Mouse (Mus musculus) heart, postnatal 25 days (tissue): Measurements from ENCODE around the gene Skp1a. TPM values are rescaled to one million over a fixed set of nuclear protein-coding genes. Genes with fewer than 3 reads are reported as not detected.
"Not testable (repeated sequence)": the region's sequence is repeated elsewhere in the genome, so short reads cannot be mapped to it uniquely, and the experiment has no call there.

ENCODE experiments used
- DNase-seq: peaks from one replicate; pipeline ENCODE4 v3.0.0; 2022; ENCODE audit warnings: low spot score
- intact Hi-C: fragments of 180-260 bp; cut with DNase I; formaldehyde crosslinking; loops from one replicate; pipeline ENCODE4 v1.15.1; 2025
- total RNA-seq, 2 experiments: library from RNA; stranded (reverse); gene quantifications; 2 replicates each; pipeline ENCODE4 v1.2.3; 2021

Skp1a gene
- 100 to 1,000 TPM; 236 to 255 TPM for total RNA-seq

GRCm38 (mm10) chr11:52231606-52232541 lies at the start of gene Skp1a:
Gene Skp1a (plus strand): TSS chr11:52231995.
- intact Hi-C loops = loop anchor here (5.0 kb wide), 1 partner anchor 230 kb away; the partner anchor contains the start of genes Cdkl3 and Ube2b
- DNase-seq = peak; percentile 85

GRCm38 (mm10) chr11:52196496-52197023 lies 35.2 kb upstream of the Skp1a start:
- DNase-seq, intact Hi-C loops: not testable (repeated sequence)

GRCm38 (mm10) chr11:52213887-52214286 lies 17.9 kb upstream of the Skp1a start, which contains the start of gene Olfr1371:
Gene Olfr1371 (minus strand): TSS chr11:52213987.
- DNase-seq = no peak
- intact Hi-C loops = no loop called here

GRCm38 (mm10) chr11:52220282-52220681 lies 11.5 kb upstream of the Skp1a start:
- intact Hi-C loops = loop anchor here (2.0 to 5.0 kb wide), 5 partner anchors 77 to 398 kb away; no protein-coding TSS in a partner anchor
- DNase-seq = no peak

- intact Hi-C loops = loop anchor here (2.0 to 5.0 kb wide), 5 partner anchors 75 to 400 kb away; no protein-coding TSS in a partner anchor
- not testable (repeated sequence) for DNase-seq
Measured at GRCm38 (mm10) chr11:52221921-52222320, 9.9 kb upstream of the Skp1a start.

- intact Hi-C loops = loop anchor here (5.0 kb wide), 4 partner anchors 86 to 401 kb away; no protein-coding TSS in a partner anchor
- DNase-seq = no peak
Measured at GRCm38 (mm10) chr11:52222891-52223290, 8.9 kb upstream of the Skp1a start.

- no peak for DNase-seq
- intact Hi-C loops = loop anchor here (5.0 kb wide), 4 partner anchors 87 to 402 kb away; no protein-coding TSS in a partner anchor
Measured at GRCm38 (mm10) chr11:52223968-52224682, 7.7 kb upstream of the Skp1a start.

- intact Hi-C loops = no loop called here
- DNase-seq = no peak
Measured at GRCm38 (mm10) chr11:52225986-52226599, 5.7 kb upstream of the Skp1a start.

- intact Hi-C loops = no loop called here
- DNase-seq = no peak
Measured at GRCm38 (mm10) chr11:52227053-52227452, 4.7 kb upstream of the Skp1a start.

- intact Hi-C loops = no loop called here
- DNase-seq = no peak
Measured at GRCm38 (mm10) chr11:52227466-52228226, 4.1 kb upstream of the Skp1a start.

- intact Hi-C loops = no loop called here
- no peak for DNase-seq
Measured at GRCm38 (mm10) chr11:52228722-52229448, 2.9 kb upstream of the Skp1a start.

- DNase-seq = no peak
- intact Hi-C loops = loop anchor here (5.0 kb wide), 1 partner anchor 228 kb away; the partner anchor contains the start of genes Cdkl3 and Ube2b
Measured at GRCm38 (mm10) chr11:52230694-52231093, 1.1 kb upstream of the Skp1a start.

- intact Hi-C loops = loop anchor here (5.0 kb wide), 1 partner anchor 231 kb away; the partner anchor contains the start of genes Cdkl3 and Ube2b
- DNase-seq = no peak
Measured at GRCm38 (mm10) chr11:52233043-52233653, 1.4 kb downstream of the Skp1a start.

GRCm38 (mm10) chr11:52233906-52234305 lies 2.1 kb downstream of the Skp1a start:
- intact Hi-C loops = loop anchor here (5.0 kb wide), 1 partner anchor 232 kb away; the partner anchor contains the start of genes Cdkl3 and Ube2b
- no peak for DNase-seq

GRCm38 (mm10) chr11:52234509-52234908 lies 2.7 kb downstream of the Skp1a start:
- intact Hi-C loops = loop anchor here (5.0 kb wide), 1 partner anchor 232 kb away; the partner anchor contains the start of genes Cdkl3 and Ube2b

GRCm38 (mm10) chr11:52240898-52241542 lies 9.2 kb downstream of the Skp1a start:
- intact Hi-C loops = no loop called here
- no peak for DNase-seq

More at GRCm38 (mm10) chr11:52234509-52234908, 2.7 kb downstream of the Skp1a start:
- no peak for DNase-seq

- intact Hi-C loops = no loop called here
- DNase-seq = no peak
Measured at GRCm38 (mm10) chr11:52249452-52249851, 17.7 kb downstream of the Skp1a start.
